Mouse (Mus musculus): Measurements from ENCODE around the gene Dcaf11. TPM values are rescaled to one million over a fixed set of nuclear protein-coding genes. Genes with fewer than 3 reads are reported as not detected.

Dcaf11 gene
- total and polyA plus RNA-seq, 2 experiments from 2014 or later, result 94.1 to 97.9 TPM

GRCm38 (mm10) chr14:55575302-55575701 is 15.5 kb downstream of the Dcaf11 start, which contains the start of gene Fitm1:
Gene Fitm1, plus strand, starts transcription at chr14:55575617.
- Histone ChIP-seq H3K27ac (no peak within 1 kb of the TSS), H3K4me2 (ENCODE audit: low read depth, low read length) (no peak within 1 kb of the TSS), H3K4me3 (ENCODE audit: low read length) (no peak within 1 kb of the TSS), H3K27me3 (ENCODE audit: insufficient read depth, low read length) (no peaks in the 10 kb centered on the region), H3K9me3 (ENCODE audit: low read length) (no peaks in the 10 kb centered on the region), H3K9ac (replicated peaks; ENCODE audit: low read length) (no peak within 1 kb of the TSS), H3K4me1 (ENCODE audit: insufficient read depth, low read length) (no peaks in the 10 kb centered on the region), H3K36me3 (ENCODE audit: insufficient read depth, low read length) (no peaks in the 10 kb centered on the region)
- WGBS, result 93% methylated on average over 8 of the region's 8 CpGs
- ATAC-seq, result no peak
- no peak for TF ChIP-seq CTCF (IDR thresholded peaks at IDR 0.05; ENCODE audit: low read depth)
- no peak for DNase-seq (ENCODE audit: low spot score)

DNA sequence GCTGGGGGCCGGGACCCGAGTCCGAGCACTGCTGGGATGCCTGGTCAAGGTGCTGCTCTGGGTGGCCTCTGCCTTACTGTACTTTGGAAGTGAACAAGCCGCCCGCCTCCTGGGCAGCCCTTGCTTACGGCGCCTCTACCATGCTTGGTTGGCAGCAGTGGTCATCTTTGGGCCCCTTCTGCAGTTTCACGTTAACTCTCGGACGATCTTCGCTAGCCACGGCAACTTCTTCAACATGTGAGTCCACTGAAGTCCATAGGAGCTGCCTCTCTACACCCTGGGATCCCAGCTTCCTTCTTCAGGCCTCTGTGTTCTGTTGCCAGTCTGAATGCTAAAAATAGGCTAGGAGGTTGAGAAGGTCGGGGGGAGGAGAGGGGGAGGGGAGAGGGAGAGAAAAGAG is 15.9 kb downstream of the Dcaf11 start:
- Histone ChIP-seq H3K27me3 (ENCODE audit: insufficient read depth, low read length) (no peaks in the 10 kb centered on the region), H3K4me3 (ENCODE audit: low read length) (no peak overlapping the region), H3K4me1 (ENCODE audit: insufficient read depth, low read length) (no peaks in the 10 kb centered on the region), H3K9me3 (ENCODE audit: low read length) (no peaks in the 10 kb centered on the region), H3K36me3 (ENCODE audit: insufficient read depth, low read length) (no peaks in the 10 kb centered on the region), H3K9ac (replicated peaks; ENCODE audit: low read length) (no peak overlapping the region), H3K4me2 (ENCODE audit: low read depth, low read length) (no peak overlapping the region), H3K27ac (no peak overlapping the region)
- DNase-seq (ENCODE audit: low spot score), result no peak
- no peak for ATAC-seq
- 77% methylated on average over 13 of the region's 13 CpGs for WGBS
- no peak for TF ChIP-seq CTCF (IDR thresholded peaks at IDR 0.05; ENCODE audit: low read depth)

- no peak overlapping the region for H3K4me2 ChIP-seq (ENCODE audit: low read depth, low read length)
- H3K4me3 ChIP-seq (ENCODE audit: low read length), result no peak overlapping the region
- ATAC-seq, result no peak
- no peaks in the 10 kb centered on the region for H3K27me3 ChIP-seq (ENCODE audit: insufficient read depth, low read length)
- WGBS, result 75% methylated on average over 16 of the region's 16 CpGs
- H3K9me3 ChIP-seq (ENCODE audit: low read length), result no peaks in the 10 kb centered on the region
- H3K36me3 ChIP-seq (ENCODE audit: insufficient read depth, low read length), result 0 out of 2 replicates have a peak, but pooled peaks cover 2% of the 10 kb centered on the region
- H3K9ac ChIP-seq (replicated peaks; ENCODE audit: low read length), result no peak overlapping the region
- no peak for TF ChIP-seq CTCF (IDR thresholded peaks at IDR 0.05; ENCODE audit: low read depth)
- no peak for DNase-seq (ENCODE audit: low spot score)
- H3K27ac ChIP-seq, result no peak overlapping the region
- H3K4me1 ChIP-seq (ENCODE audit: insufficient read depth, low read length), result no peaks in the 10 kb centered on the region
Observed at GRCm38 (mm10) chr14:55576376-55576775, 16.6 kb downstream of the Dcaf11 start.

DNA sequence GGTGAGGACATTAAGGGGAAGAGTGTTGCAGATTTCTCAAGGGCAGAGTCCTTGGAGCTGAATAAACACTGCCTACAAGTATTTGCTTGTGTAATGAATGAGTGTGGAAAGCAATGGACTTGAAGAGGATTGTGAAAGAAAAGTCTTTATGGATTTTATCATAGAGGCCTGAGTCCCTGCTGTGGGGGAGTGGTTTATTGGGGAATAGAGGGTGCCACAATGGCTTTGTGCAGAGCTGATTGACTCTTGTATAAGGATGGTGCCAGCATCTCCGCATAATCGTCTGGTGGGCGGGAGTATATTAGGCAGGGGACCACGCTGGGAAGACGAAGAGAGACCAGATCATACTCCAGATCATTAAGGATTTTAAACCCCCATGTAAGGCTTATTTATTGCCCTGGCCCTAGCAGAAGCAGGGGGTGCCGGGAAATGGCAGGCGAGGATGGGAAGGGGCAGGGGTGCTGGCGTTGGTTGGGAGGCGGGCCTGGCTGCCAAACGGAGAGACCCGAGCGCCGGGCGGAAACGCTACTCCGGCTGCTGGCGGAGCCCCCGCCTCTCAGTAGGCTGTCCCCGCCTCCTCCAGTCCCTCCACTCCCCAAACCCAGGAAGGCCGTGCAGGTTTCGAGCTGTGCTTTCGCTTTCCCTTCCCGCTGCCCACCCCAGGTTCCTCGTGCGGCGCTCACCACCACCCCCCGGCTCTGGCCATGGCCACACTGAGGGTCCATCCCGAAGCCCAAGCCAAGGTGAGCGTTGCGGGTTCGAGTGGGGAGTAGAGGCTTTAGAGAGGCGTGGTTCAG is 18.3 kb downstream of the Dcaf11 start, which contains the start of gene Psme1:
TSS of gene Psme1 (plus strand) at position 253 of the 797 bp plus-strand sequence.
- no peaks in the 10 kb centered on the region for H3K4me1 ChIP-seq (ENCODE audit: insufficient read depth, low read length)
- no peaks in the 10 kb centered on the region for H3K27me3 ChIP-seq (ENCODE audit: insufficient read depth, low read length)
- peak within 1 kb of the TSS; percentile 83 for H3K9ac ChIP-seq (replicated peaks; ENCODE audit: low read length)
- no peak for TF ChIP-seq CTCF (IDR thresholded peaks at IDR 0.05; ENCODE audit: low read depth)
- H3K4me3 ChIP-seq (ENCODE audit: low read length), result peak within 1 kb of the TSS; percentile 57
- H3K27ac ChIP-seq, result peak within 1 kb of the TSS; percentile 85
- H3K9me3 ChIP-seq (ENCODE audit: low read length), result no peaks in the 10 kb centered on the region
- peak; percentile 92 for DNase-seq (ENCODE audit: low spot score)
- WGBS, result under 1% methylated on average over 31 of the region's 32 CpGs
- ATAC-seq, result peak; percentile 95
- peaks cover 9% of the 10 kb centered on the region; the same call in 1 of the 2 replicates for H3K36me3 ChIP-seq (ENCODE audit: insufficient read depth, low read length)
- H3K4me2 ChIP-seq (ENCODE audit: low read depth, low read length), result peak within 1 kb of the TSS; percentile 92

GRCm38 (mm10) chr14:55578668-55579269 is 19.0 kb downstream of the Dcaf11 start:
- Histone ChIP-seq H3K4me2 (ENCODE audit: low read depth, low read length) (peak overlapping the region; percentile 92), H3K27ac (peak overlapping the region; percentile 85), H3K4me1 (ENCODE audit: insufficient read depth, low read length) (no peaks in the 10 kb centered on the region), H3K9ac (replicated peaks; ENCODE audit: low read length) (peak overlapping the region; percentile 83), H3K9me3 (ENCODE audit: low read length) (no peaks in the 10 kb centered on the region), H3K36me3 (ENCODE audit: insufficient read depth, low read length) (peaks cover 9% of the 10 kb centered on the region; the same call in 1 of the 2 replicates), H3K4me3 (ENCODE audit: low read length) (peak overlapping the region; percentile 57), H3K27me3 (ENCODE audit: insufficient read depth, low read length) (no peaks in the 10 kb centered on the region)
- WGBS, result 38% methylated on average over 6 of the region's 6 CpGs
- ATAC-seq (peak; percentile 24), DNase-seq (ENCODE audit: low spot score) (peak; percentile 64)
- no peak for TF ChIP-seq CTCF (IDR thresholded peaks at IDR 0.05; ENCODE audit: low read depth)

- no peak for ATAC-seq
- Histone ChIP-seq H3K4me3 (ENCODE audit: low read length) (no peak overlapping the region), H3K36me3 (ENCODE audit: insufficient read depth, low read length) (peaks cover 9% of the 10 kb centered on the region; the same call in 1 of the 2 replicates), H3K27me3 (ENCODE audit: insufficient read depth, low read length) (no peaks in the 10 kb centered on the region), H3K4me1 (ENCODE audit: insufficient read depth, low read length) (0 out of 2 replicates have a peak, but pooled peaks cover 5% of the 10 kb centered on the region), H3K9me3 (ENCODE audit: low read length) (no peaks in the 10 kb centered on the region), H3K4me2 (ENCODE audit: low read depth, low read length) (no peak overlapping the region), H3K9ac (replicated peaks; ENCODE audit: low read length) (no peak overlapping the region), H3K27ac (no peak overlapping the region)
- TF ChIP-seq CTCF (IDR thresholded peaks at IDR 0.05; ENCODE audit: low read depth), result no peak
- no peak for DNase-seq (ENCODE audit: low spot score)
- 85% methylated on average over 23 of the region's 23 CpGs for WGBS
Observed at GRCm38 (mm10) chr14:55579511-55580496, 20.0 kb downstream of the Dcaf11 start.

All from hindbrain, postnatal 0 days (tissue).